ENCODE assay signal across 19 mouse cellular contexts in the genomic region with DNA sequence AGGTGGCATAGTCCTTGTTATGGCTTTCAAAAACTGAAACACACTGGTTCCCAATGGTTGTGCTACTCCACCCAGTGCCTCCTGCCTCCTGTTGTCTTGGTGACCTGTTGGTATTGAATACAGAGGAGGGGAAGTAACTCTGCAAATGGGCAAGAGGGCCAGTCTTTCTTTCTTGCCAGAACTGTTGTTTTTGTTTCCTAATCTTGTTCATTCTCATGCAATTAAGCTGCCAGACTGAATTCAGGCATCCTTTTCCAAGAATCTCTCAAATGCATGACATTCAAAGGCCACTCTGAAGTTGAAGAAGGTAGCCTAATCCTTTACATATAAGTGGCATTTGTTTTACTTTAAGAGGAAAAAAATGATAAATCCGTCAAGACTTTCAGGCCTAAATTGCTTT. TPM values are rescaled to one million over a fixed set of nuclear protein-coding genes. Genes with fewer than 3 reads are reported as not detected.
DNase-seq lines count a peak whose midpoint lies in the region; ATAC-seq and TF ChIP-seq lines count a peak whose summit lies in the region.
"Had no signal": no experiment of that assay in that cellular context is flagged by ENCODE, and none has a peak within 500 bp of the region (broad histone marks: within the 10 kb centered on the region; RNA-seq: fewer than 3 reads in every experiment).

No protein-coding gene starts in this region.

- H3K4me1 ChIP-seq in forebrain, postnatal 0 days (ENCODE audit: insufficient read depth) = no peaks in the 10 kb centered on the region
- no peaks in the 10 kb centered on the region; the same call in 1 of the 2 replicates for H3K4me1 ChIP-seq in forebrain, embryonic 16.5 days (replicated peaks; ENCODE audit: control insufficient read depth, insufficient read depth, low read length)
- no peaks in the 10 kb centered on the region for H3K4me1 ChIP-seq in ES-Bruce4 (ENCODE audit: control insufficient read depth, insufficient read depth, low read length)
- H3K4me1 ChIP-seq in heart, embryonic 11.5 days (ENCODE audit: control insufficient read depth, insufficient read depth, low read length) = no peaks in the 10 kb centered on the region
- H3K4me1 ChIP-seq: embryonic facial prominence, embryonic 13.5 days had no signal

- no peak overlapping the region for H3K4me3 ChIP-seq in forebrain, postnatal 0 days (ENCODE audit: low read depth, low read length)
- H3K4me3 ChIP-seq in forebrain, embryonic 16.5 days (replicated peaks; ENCODE audit: low read length) = no peak overlapping the region
- no peak overlapping the region for H3K4me3 ChIP-seq in ES-Bruce4 (ENCODE audit: low read depth, low read length)
- H3K4me3 ChIP-seq in heart, embryonic 11.5 days (ENCODE audit: low read depth, low read length) = no peak overlapping the region
- H3K4me3 ChIP-seq: embryonic facial prominence, embryonic 13.5 days; hindbrain, embryonic 13.5 days; neural tube, embryonic 12.5 days had no signal

- H3K36me3 ChIP-seq in forebrain, postnatal 0 days (ENCODE audit: insufficient read depth) = no peaks in the 10 kb centered on the region
- no peaks in the 10 kb centered on the region for H3K36me3 ChIP-seq in forebrain, embryonic 16.5 days (ENCODE audit: control insufficient read depth, insufficient read depth)
- H3K36me3 ChIP-seq in ES-Bruce4 (ENCODE audit: control insufficient read depth, insufficient read depth, low read length, poor library complexity, severe bottlenecking) = no peaks in the 10 kb centered on the region
- no peaks in the 10 kb centered on the region for H3K36me3 ChIP-seq in heart, embryonic 11.5 days (ENCODE audit: control insufficient read depth, insufficient read depth, low read length)
- H3K36me3 ChIP-seq: embryonic facial prominence, embryonic 13.5 days; hindbrain, embryonic 13.5 days; neural tube, embryonic 12.5 days had no signal

- H3K27me3 ChIP-seq in forebrain, postnatal 0 days (ENCODE audit: insufficient read depth, low read length) = no peaks in the 10 kb centered on the region
- no peaks in the 10 kb centered on the region for H3K27me3 ChIP-seq in forebrain, embryonic 16.5 days (replicated peaks; ENCODE audit: control insufficient read depth, insufficient read depth, low read length)
- H3K27me3 ChIP-seq in ES-Bruce4 (ENCODE audit: control insufficient read depth, insufficient read depth, low read length, poor library complexity, severe bottlenecking) = no peaks in the 10 kb centered on the region
- no peaks in the 10 kb centered on the region for H3K27me3 ChIP-seq in heart, embryonic 11.5 days (ENCODE audit: control insufficient read depth, insufficient read depth, low read length)
- H3K27me3 ChIP-seq: embryonic facial prominence, embryonic 13.5 days; hindbrain, embryonic 13.5 days; neural tube, embryonic 12.5 days had no signal

- no peaks in the 10 kb centered on the region for H3K9me3 ChIP-seq in forebrain, postnatal 0 days (ENCODE audit: low read length)
- no peaks in the 10 kb centered on the region for H3K9me3 ChIP-seq in forebrain, embryonic 16.5 days (ENCODE audit: control insufficient read depth, low read length)
- H3K9me3 ChIP-seq in ES-Bruce4 (replicated peaks; ENCODE audit: control insufficient read depth, insufficient read depth, low read length, poor library complexity, severe bottlenecking) = no peaks in the 10 kb centered on the region
- H3K9me3 ChIP-seq in heart, embryonic 11.5 days (replicated peaks; ENCODE audit: control insufficient read depth, low read length) = no peaks in the 10 kb centered on the region
- H3K9me3 ChIP-seq: embryonic facial prominence, embryonic 13.5 days; hindbrain, embryonic 13.5 days; neural tube, embryonic 12.5 days had no signal

- TF ChIP-seq EP300 in ES-Bruce4 (IDR thresholded peaks at IDR 0.05; ENCODE audit: insufficient read depth, low read depth, low read length) = no peak

- TF ChIP-seq CTCF in forebrain, postnatal 0 days (IDR thresholded peaks at IDR 0.05; ENCODE audit: low read depth) = no peak
- no peak for TF ChIP-seq CTCF in ES-Bruce4 (IDR thresholded peaks at IDR 0.05; ENCODE audit: low read depth, low read length)

- ATAC-seq in forebrain, postnatal 0 days = 0 out of 2 replicates have a peak, but pooled peaks have one; percentile 36
- no peak for ATAC-seq in forebrain, embryonic 16.5 days
- ATAC-seq in megakaryocyte progenitor cell, adult 5-6 weeks (replicated peaks; ENCODE audit: poor library complexity) = peak; percentile 57
- ATAC-seq in heart, embryonic 11.5 days (replicated peaks; ENCODE audit: insufficient number of reproducible peaks, low FRiP score, low TSS enrichment) = no peak
- ATAC-seq: intestine, embryonic 16.5 days had no signal

- H3K27ac ChIP-seq in forebrain, postnatal 0 days (ENCODE audit: low read depth, low read length) = no peak overlapping the region
- no peak overlapping the region for H3K27ac ChIP-seq in forebrain, embryonic 16.5 days (ENCODE audit: low read length)
- H3K27ac ChIP-seq in ES-Bruce4 (ENCODE audit: insufficient read depth, low read length) = 0 out of 2 replicates have a peak overlapping the region, but pooled peaks have one; percentile 11
- no peak overlapping the region for H3K27ac ChIP-seq in heart, embryonic 11.5 days (ENCODE audit: low read depth, low read length)
- H3K27ac ChIP-seq: embryonic facial prominence, embryonic 13.5 days; hindbrain, embryonic 13.5 days; kidney, postnatal 0 days; macrophage; neural tube, embryonic 12.5 days had no signal

- DNase-seq in forebrain, postnatal 0 days = no peak
- peak; percentile 84 for DNase-seq in ZHBTc4 (ENCODE audit: low read depth, low spot score)
- no peak for DNase-seq in urinary bladder, postnatal 25 days (ENCODE audit: low spot score)
- DNase-seq: adrenal gland, adult 2 months; cerebellum, adult 11 months; cerebellum, postnatal 14 days; layer of hippocampus, postnatal 36 days; lung, embryonic 14.5 days; thymus, postnatal 36 days had no signal

- H3K4me2 ChIP-seq in forebrain, postnatal 0 days (ENCODE audit: low read depth) = no peak overlapping the region
- no peak overlapping the region for H3K4me2 ChIP-seq in forebrain, embryonic 16.5 days (ENCODE audit: low read length)
- no peak overlapping the region for H3K4me2 ChIP-seq in heart, embryonic 11.5 days
- H3K4me2 ChIP-seq: embryonic facial prominence, embryonic 13.5 days; hindbrain, embryonic 13.5 days; lung, embryonic 14.5 days; neural tube, embryonic 12.5 days had no signal

- H3K9ac ChIP-seq in forebrain, postnatal 0 days = no peak overlapping the region
- H3K9ac ChIP-seq in forebrain, embryonic 16.5 days (replicated peaks; ENCODE audit: low read depth, low read length) = no peak overlapping the region
- H3K9ac ChIP-seq in ES-Bruce4 (ENCODE audit: low read depth, poor library complexity, severe bottlenecking) = no peak overlapping the region
- no peak overlapping the region for H3K9ac ChIP-seq in heart, embryonic 11.5 days (ENCODE audit: low read depth, low read length)
- H3K9ac ChIP-seq: embryonic facial prominence, embryonic 13.5 days; hindbrain, embryonic 13.5 days; lung, embryonic 14.5 days; neural tube, embryonic 12.5 days had no signal

- TF ChIP-seq POLR2A in ES-Bruce4 (IDR thresholded peaks at IDR 0.05; ENCODE audit: insufficient read depth, low read length) = no peak

- 6% methylated on average over 1 of the region's 1 CpGs for WGBS in forebrain, postnatal 0 days
- WGBS in forebrain, embryonic 16.5 days = 7% methylated on average over 1 of the region's 1 CpGs
- 46% methylated on average over 1 of the region's 1 CpGs for WGBS in heart, embryonic 11.5 days (ENCODE audit: insufficient replicate concordance)

RNA-seq across cellular contexts. Expression of a gene that starts 19.6 kb away (rescaled TPM):
- 2.8 and 4.2 TPM in 2 replicates for total RNA-seq in forebrain, postnatal 0 days (2014; rRNA removed)
- polyA plus RNA-seq in forebrain, postnatal 0 days (2015; fragmentation: Nextera tagmentation; extraction: Ambion mirVana) = 2.1 and 2.7 TPM in 2 replicates
- 1.3 and 1.5 TPM in 2 replicates for polyA plus RNA-seq in forebrain, embryonic 16.5 days (2015; fragmentation: Nextera tagmentation; extraction: Ambion mirVana)
- 0.25 and 0.29 TPM in 2 replicates for polyA plus RNA-seq in ES-Bruce4 (2011; ENCODE audit: insufficient read depth, insufficient read length, low read depth, missing spikeins)
- 0.20 and 0.35 TPM in 2 replicates for total RNA-seq in megakaryocyte progenitor cell, adult 5-6 weeks (2015)
- 0.17 and 0.54 TPM in 2 replicates for total RNA-seq in megakaryocyte progenitor cell, adult 5-6 weeks (2017)
- 1.5 and 1.8 TPM in 2 replicates for polyA plus RNA-seq in heart, embryonic 11.5 days (2014; fragmentation: Nextera tagmentation; extraction: Ambion mirVana)

Comparison
In these comparisons a context has a peak if more than half of its experiments do, and no peak if none do; other contexts are left out.
1. ATAC-seq: peak in forebrain, postnatal 0 days (single experiment) and megakaryocyte progenitor cell, adult 5-6 weeks (single experiment); none in forebrain, embryonic 16.5 days (single experiment) and heart, embryonic 11.5 days (single experiment).